14 mouse cellular contexts compared by ENCODE assay signal in genomic region chr5:150465218-150465617, GRCm38 (mm10). TPM values are rescaled to one million over a fixed set of nuclear protein-coding genes. Genes with fewer than 3 reads are reported as not detected.
DNase-seq lines count a peak whose midpoint lies in the region; ATAC-seq and TF ChIP-seq lines count a peak whose summit lies in the region.
"Had no signal": no experiment of that assay in that cellular context is flagged by ENCODE, and none has a peak within 500 bp of the region (broad histone marks: within the 10 kb centered on the region; RNA-seq: fewer than 3 reads in every experiment).

No protein-coding gene starts in this region.

- peaks cover 10% of the 10 kb centered on the region for H3K4me1 ChIP-seq in heart, adult 2 months (ENCODE audit: control insufficient read depth, insufficient read depth, low read length)
- H3K4me1 ChIP-seq: embryonic facial prominence, embryonic 12.5 days; hindbrain, embryonic 10.5 days had no signal

- intact Hi-C loops in heart, adult 2 months (cut with DNase I), result no loop called here
- intact Hi-C loops in heart, postnatal 14 days (cut with DNase I), result no loop called here

- H3K27me3 ChIP-seq in heart, adult 2 months (ENCODE audit: control insufficient read depth, insufficient read depth, low read length), result no peaks in the 10 kb centered on the region
- H3K27me3 ChIP-seq: embryonic facial prominence, embryonic 12.5 days; Patski had no signal

- TF ChIP-seq EP300 in heart, adult 2 months (IDR thresholded peaks at IDR 0.05; ENCODE audit: insufficient read depth, low read depth, low read length), result no peak

- no peak overlapping the region for H3K4me3 ChIP-seq in heart, adult 2 months
- H3K4me3 ChIP-seq: embryonic facial prominence, embryonic 12.5 days; hindbrain, embryonic 10.5 days had no signal

- no peak for ATAC-seq in CD4-positive, CD25-positive, alpha-beta regulatory T cell, adult 4 months
- ATAC-seq: liver, postnatal 0 days; Patski had no signal

- H3K36me3 ChIP-seq in heart, adult 2 months (ENCODE audit: control insufficient read depth, insufficient read depth, low read length), result peaks cover 28% of the 10 kb centered on the region
- H3K36me3 ChIP-seq: embryonic facial prominence, embryonic 12.5 days; hindbrain, embryonic 10.5 days had no signal

- peak overlapping the region; percentile 87 for H3K27ac ChIP-seq in heart, adult 2 months
- H3K27ac ChIP-seq: embryonic facial prominence, embryonic 12.5 days; hindbrain, embryonic 10.5 days had no signal

- no peaks in the 10 kb centered on the region; the same call in 1 of the 2 replicates for H3K79me2 ChIP-seq in heart, adult 2 months (replicated peaks; ENCODE audit: control insufficient read depth, insufficient read depth, low read length)

- no peak for TF ChIP-seq POLR2A in heart, adult 2 months (IDR thresholded peaks at IDR 0.05; ENCODE audit: insufficient read depth, low read depth, low read length)

- peak in 1 of 2 experiments; percentile 28 for DNase-seq in heart, adult 2 months
- DNase-seq in heart, postnatal 14 days, result no peak
- peak; percentile 52 for DNase-seq in 3134 (ENCODE audit: extremely low read depth, insufficient read length, low spot score)
- DNase-seq in fibroblast of lung, adult 2 months (ENCODE audit: low read depth), result peak; percentile 53
- DNase-seq in lung, postnatal 10 days, result peak; percentile 69
- no peak for DNase-seq in adrenal gland, adult 8-10 months
- DNase-seq in cerebellum, adult 8-10 months, result no peak
- DNase-seq: adrenal gland, postnatal 10 days; kidney, adult 8-10 months; liver, postnatal 0 days had no signal

- no peak overlapping the region for H3K9ac ChIP-seq in heart, adult 2 months (ENCODE audit: low read depth, low read length)
- H3K9ac ChIP-seq: embryonic facial prominence, embryonic 12.5 days; liver, postnatal 0 days had no signal

- 38% methylated on average over 6 of the region's 6 CpGs for WGBS in heart, adult 2 months

- no peak for TF ChIP-seq CTCF in heart, adult 2 months (IDR thresholded peaks at IDR 0.05)

RNA-seq across cellular contexts. Expression of gene Zar1l, which starts 52.7 kb away (rescaled TPM):
- total RNA-seq in heart, adult 2 months (2021), result not detected
- polyA plus RNA-seq in heart, adult 2 months (2012; rRNA removed), result not detected in 2 replicates
- total RNA-seq in heart, postnatal 14 days (2021), result not detected
- total RNA-seq in adrenal gland, adult 8-10 months (2022), result not detected
- polyA plus RNA-seq in CD4-positive, CD25-positive, alpha-beta regulatory T cell, adult 4 months (2017; shearing (Covaris generic)), result not detected
- total RNA-seq: adrenal gland, postnatal 10 days had no signal
- polyA plus RNA-seq: embryonic facial prominence, embryonic 12.5 days; hindbrain, embryonic 10.5 days; liver, postnatal 0 days; Patski had no signal

RNA-seq across cellular contexts. Expression of gene Brca2, which starts 57.2 kb away (rescaled TPM):
- 1 to 10 TPM; 1.6 to 2.0 TPM for total RNA-seq in heart, adult 2 months (2021)
- 1.1 and 2.4 TPM in 2 replicates for polyA plus RNA-seq in heart, adult 2 months (2012; rRNA removed)
- 1 to 10 TPM; 4.4 TPM for total RNA-seq in heart, postnatal 14 days (2021)
- total RNA-seq in adrenal gland, adult 8-10 months (2022), result 10 to 100 TPM in 1 of 4 experiments, 1 to 10 TPM in 3; 3.7 to 10.3 (median 8.1) TPM
- 1 to 10 TPM; 8.6 to 9.8 TPM for polyA plus RNA-seq in CD4-positive, CD25-positive, alpha-beta regulatory T cell, adult 4 months (2017; shearing (Covaris generic))

Comparison
In these comparisons a context has a peak if more than half of its experiments do, and no peak if none do; other contexts are left out.
1. DNase-seq: peak in 3134 (single experiment), fibroblast of lung, adult 2 months (single experiment) and lung, postnatal 10 days (single experiment); none in heart, postnatal 14 days (0 of 2), adrenal gland, adult 8-10 months (single experiment) and cerebellum, adult 8-10 months (single experiment).